Mouse (Mus musculus) R1 (cell line): ENCODE measurements around the gene Tada2a.

ENCODE experiments used
- DNase-seq: peaks from one replicate; pipeline ENCODE4 v3.0.0-alpha.2; 2018; ENCODE audit warnings: low read depth, low spot score

The Tada2a gene

GRCm38 (mm10) chr11:84128943-84129798, at the start of gene Tada2a, which contains the start of gene Acaca:
Gene Tada2a (minus strand): TSS chr11:84129600.
Gene Acaca (plus strand): TSS chr11:84129672.
- DNase-seq: peak; percentile 84

GRCm38 (mm10) chr11:84178571-84178970, 49.2 kb upstream of the Tada2a start:
- DNase-seq: no peak

GRCm38 (mm10) chr11:84172539-84173435, 43.4 kb upstream of the Tada2a start:
- no peak for DNase-seq

- DNase-seq: peak; percentile 31
These were observed 39.4 kb upstream of the Tada2a start for GRCm38 (mm10) chr11:84168701-84169288.

- no peak for DNase-seq
These were observed 37.7 kb upstream of the Tada2a start, which contains the start of gene Gm11437 for GRCm38 (mm10) chr11:84167046-84167526. Gene Gm11437 (minus strand): TSS chr11:84167476.

DNA sequence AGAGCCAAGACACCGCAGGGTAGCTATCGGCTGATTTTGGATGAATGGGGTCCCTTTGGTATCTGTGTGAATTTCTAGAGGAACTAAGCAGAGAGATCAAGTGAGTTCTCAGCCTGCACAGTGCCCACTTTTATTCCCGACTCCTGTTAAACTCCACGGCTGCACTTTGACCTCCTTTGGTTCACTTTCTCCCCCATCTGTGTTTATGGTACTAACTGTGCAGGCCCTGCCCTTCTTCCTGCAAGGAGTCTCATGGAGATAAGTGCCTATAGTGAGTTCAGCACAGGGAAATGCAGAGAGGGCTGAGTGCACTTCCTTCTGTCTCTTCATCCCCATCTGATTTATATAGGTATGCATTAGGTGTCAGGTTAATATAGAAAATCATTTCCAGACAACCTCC, 35.2 kb upstream of the Tada2a start:
- no peak for DNase-seq

DNA sequence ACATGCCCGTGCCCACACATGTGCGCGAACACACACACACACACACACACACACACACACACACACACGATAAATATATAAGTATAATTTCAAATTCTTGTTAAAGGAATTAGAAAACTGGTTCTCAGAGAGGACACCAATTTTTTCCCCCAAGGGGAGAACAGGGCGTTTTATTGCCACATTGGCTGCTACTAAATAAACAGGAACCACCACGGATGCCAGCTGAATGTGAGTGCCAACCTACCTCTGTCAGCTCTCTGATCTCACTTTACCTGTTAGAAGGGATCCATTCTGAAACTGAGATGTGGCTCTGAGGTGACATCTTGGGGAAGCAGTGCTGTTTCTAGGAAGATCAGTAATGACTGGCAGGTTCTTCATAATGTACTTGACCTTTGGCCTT, 34.7 kb upstream of the Tada2a start:
- DNase-seq: no peak

DNA sequence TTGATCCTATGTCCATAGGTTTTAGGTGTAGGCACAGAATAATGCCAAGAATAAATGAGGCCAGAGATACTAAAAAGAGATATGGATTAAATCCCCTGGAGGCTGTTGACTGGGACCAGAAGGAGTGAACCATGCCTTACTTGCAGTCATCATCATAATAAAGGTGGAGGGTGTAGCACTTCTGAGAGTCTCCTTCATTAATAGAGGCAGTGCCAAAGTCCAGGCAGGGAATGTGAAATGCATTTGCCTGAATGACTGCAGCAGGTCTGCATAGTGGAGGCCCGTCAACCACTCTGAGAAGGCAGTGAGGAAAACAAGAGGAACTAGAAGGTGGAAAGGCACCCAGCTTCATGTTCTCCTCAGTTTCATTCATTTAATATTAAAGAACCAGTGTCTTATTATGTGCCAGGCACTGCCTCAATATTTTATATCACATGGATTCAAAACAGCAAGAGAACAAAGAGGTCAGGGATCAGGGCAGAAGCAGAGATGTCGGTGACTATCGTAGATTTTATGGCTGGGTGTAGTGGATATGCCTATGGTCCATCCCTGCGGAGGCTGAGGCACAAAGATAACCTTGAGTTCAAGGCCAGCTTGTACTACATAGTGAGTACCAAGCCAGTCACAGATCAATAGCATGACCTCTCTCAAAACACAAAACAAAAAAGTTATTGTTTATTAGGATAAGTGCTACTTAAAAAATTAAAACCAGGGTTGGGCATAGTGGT, 27.3 kb upstream of the Tada2a start:
- no peak for DNase-seq

- DNase-seq: peak; percentile 72
These were observed 21.5 kb upstream of the Tada2a start for GRCm38 (mm10) chr11:84150884-84151283.

- DNase-seq: no peak
These were observed 16.7 kb upstream of the Tada2a start for GRCm38 (mm10) chr11:84146081-84146480.

- DNase-seq: no peak
These were observed 15.9 kb upstream of the Tada2a start for GRCm38 (mm10) chr11:84145201-84145798.

DNA sequence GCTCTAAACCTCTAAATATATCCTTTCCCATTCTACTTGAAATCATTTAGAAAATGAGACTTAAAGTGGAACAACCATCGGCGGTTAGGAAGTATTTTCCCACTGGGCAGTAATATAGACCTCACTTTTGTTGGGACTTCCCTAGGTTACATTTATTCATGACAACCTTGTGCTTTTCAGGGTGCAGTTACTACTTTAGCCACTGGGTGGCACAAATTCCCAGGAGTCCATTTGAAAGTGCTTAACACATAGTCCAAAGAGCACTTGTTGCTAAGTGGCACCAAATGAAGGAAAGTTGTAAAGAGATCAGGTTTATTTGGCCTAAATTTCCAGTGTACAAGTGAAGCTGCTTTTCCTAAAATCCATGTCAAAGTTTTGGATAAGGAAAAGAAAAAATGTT, 12.4 kb upstream of the Tada2a start:
- peak; percentile 78 for DNase-seq

DNA sequence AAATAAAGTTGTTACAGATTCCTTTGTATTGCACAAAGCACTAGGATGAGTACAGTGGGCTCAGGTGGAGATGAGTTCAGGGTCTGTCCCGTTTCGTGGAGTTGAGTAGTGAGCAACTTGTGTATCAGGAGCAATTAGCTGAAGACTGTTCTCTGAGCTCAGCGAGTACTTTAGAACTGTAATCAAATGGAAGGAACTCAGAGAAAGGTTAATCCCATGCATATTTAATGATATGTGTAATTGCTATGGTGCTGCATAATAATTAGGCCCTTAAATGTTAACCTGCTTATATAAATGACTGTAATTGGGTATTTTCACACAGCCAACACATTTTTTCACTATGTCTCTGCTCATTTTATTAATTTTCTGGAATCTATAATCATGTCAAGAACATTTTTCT, 7.1 kb upstream of the Tada2a start:
- no peak for DNase-seq

- DNase-seq: peak; percentile 39
These were observed 5.0 kb upstream of the Tada2a start for GRCm38 (mm10) chr11:84134331-84134860.

GRCm38 (mm10) chr11:84129799-84130185, 392 bp upstream of the Tada2a start:
- DNase-seq: no peak

- peak; percentile 53 for DNase-seq
These were observed 1.4 kb downstream of the Tada2a start for GRCm38 (mm10) chr11:84127977-84128376.

GRCm38 (mm10) chr11:84121051-84121956, 8.1 kb downstream of the Tada2a start:
- DNase-seq: peak; percentile 69

GRCm38 (mm10) chr11:84117431-84117830, 12.0 kb downstream of the Tada2a start:
- DNase-seq: no peak

DNA sequence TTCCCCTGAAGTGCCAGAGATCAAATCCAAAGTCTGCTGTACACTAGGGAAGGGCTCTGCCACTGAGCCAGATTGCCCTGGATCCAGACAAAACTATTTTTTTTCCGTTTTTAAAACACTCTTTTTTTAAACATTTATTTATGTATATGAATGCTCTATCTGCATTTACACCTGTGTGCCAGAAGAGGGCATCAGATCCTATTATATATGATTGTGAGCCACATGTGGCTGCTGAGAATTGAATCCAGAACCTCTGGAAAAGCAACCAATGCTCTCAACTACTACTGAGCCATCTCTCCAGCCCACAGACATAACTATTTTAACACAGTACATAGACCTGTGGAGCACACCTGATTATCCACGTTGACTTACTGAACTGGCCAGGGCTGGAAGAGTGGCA, 13.2 kb downstream of the Tada2a start:
- no peak for DNase-seq
